Mouse (Mus musculus) ES-E14 (cell line): Measurements from ENCODE around the gene Actn1.

ENCODE experiments used
- CHD2 ChIP-seq: IDR thresholded peaks from 2 replicates; pipeline ENCODE4 v1.6.1; 2014; ENCODE audit warnings: mild to moderate bottlenecking, low read depth, low read length, inconsistent platforms
- HCFC1 ChIP-seq: IDR thresholded peaks from 2 replicates; pipeline ENCODE4 v1.6.1; 2012; ENCODE audit warnings: low read length, inconsistent platforms, borderline replicate concordance; ENCODE audit not compliant: insufficient read depth
- MAFK ChIP-seq: IDR thresholded peaks from 2 replicates; pipeline ENCODE4 v1.6.1; 2014; ENCODE audit warnings: mild to moderate bottlenecking, low read depth, low read length, inconsistent platforms; ENCODE audit not compliant: insufficient read depth
- ZC3H11A ChIP-seq: IDR thresholded peaks from 2 replicates; pipeline ENCODE4 v1.6.1; 2012; ENCODE audit warnings: low read depth, mild to moderate bottlenecking, inconsistent platforms, low read length, borderline replicate concordance

- TF ChIP-seq ZC3H11A (no peak), HCFC1 (no peak), CHD2 (no peak), MAFK (no peak)
Measured at GRCm38 (mm10) chr12:80144846-80145245, 115.3 kb downstream of the Actn1 start.
